Mouse (Mus musculus) kidney, embryonic 16.5 days (tissue): Measurements from ENCODE around the gene Foxc1. TPM values are rescaled to one million over a fixed set of nuclear protein-coding genes. Genes with fewer than 3 reads are reported as not detected.

Source experiments
- ATAC-seq: fragments of 200-750 bp; cut with Nextera tagmentation; 2 replicates; pipeline ENCODE4 v1.8.0; 2017; ENCODE audit warnings: moderate TSS enrichment; ENCODE audit not compliant: low FRiP score, low TSS enrichment
- H3K27ac ChIP-seq: fragments of 300-500 bp; sonication (generic); 2 replicates; pipeline ENCODE4 v1.5.1; 2014; ENCODE audit warnings: low read length
- H3K27me3 ChIP-seq: fragments of 300-500 bp; sonication (generic); 2 replicates; pipeline ENCODE4 v1.6.1; 2014; ENCODE audit warnings: low read length, control low read depth, mixed read lengths; ENCODE audit not compliant: insufficient read depth
- H3K36me3 ChIP-seq: fragments of 300-500 bp; sonication (generic); 2 replicates; pipeline ENCODE4 v1.6.1; 2014; ENCODE audit warnings: low read length, control low read depth, mixed read lengths; ENCODE audit not compliant: insufficient read depth
- H3K4me1 ChIP-seq: fragments of 300-500 bp; sonication (generic); 2 replicates; pipeline ENCODE4 v1.6.1; 2014; ENCODE audit warnings: low read length, control low read depth, mixed read lengths; ENCODE audit not compliant: insufficient read depth
- H3K4me2 ChIP-seq: fragments of 300-500 bp; sonication (generic); replicated peaks from 2 replicates; pipeline ENCODE4 v1.6.1; 2014; ENCODE audit warnings: low read depth, low read length
- H3K4me3 ChIP-seq: fragments of 300-500 bp; sonication (generic); 2 replicates; pipeline ENCODE4 v1.5.1; 2014; ENCODE audit warnings: mild to moderate bottlenecking, low read length
- H3K9ac ChIP-seq: fragments of 300-500 bp; sonication (generic); replicated peaks from 2 replicates; pipeline ENCODE4 v1.6.1; 2014; ENCODE audit warnings: low read length
- H3K9me3 ChIP-seq: fragments of 300-500 bp; sonication (generic); 2 replicates; pipeline ENCODE4 v1.6.1; 2016; ENCODE audit warnings: low read length, control low read depth
- WGBS: fragments of 180-500 bp; shearing (Covaris S2); extraction: QIAGEN DNeasy Blood & Tissue Kit; methylation state at CpG from one replicate; pipeline ENCODE4 v1.1.7; 2014; 5-methylcytosine and 5-hydroxymethylcytosine counted together
- polyA plus RNA-seq: library from polyadenylated mRNA; unstranded; fragments of >200 nt; fragmentation: Nextera tagmentation; extraction: Ambion mirVana; gene quantifications from 2 replicates; pipeline ENCODE4 v1.2.1, GENCODE M21; 2015

Gene Foxc1
- polyA plus RNA-seq, 1 experiment from 2014 or later, result 2.3 TPM

DNA sequence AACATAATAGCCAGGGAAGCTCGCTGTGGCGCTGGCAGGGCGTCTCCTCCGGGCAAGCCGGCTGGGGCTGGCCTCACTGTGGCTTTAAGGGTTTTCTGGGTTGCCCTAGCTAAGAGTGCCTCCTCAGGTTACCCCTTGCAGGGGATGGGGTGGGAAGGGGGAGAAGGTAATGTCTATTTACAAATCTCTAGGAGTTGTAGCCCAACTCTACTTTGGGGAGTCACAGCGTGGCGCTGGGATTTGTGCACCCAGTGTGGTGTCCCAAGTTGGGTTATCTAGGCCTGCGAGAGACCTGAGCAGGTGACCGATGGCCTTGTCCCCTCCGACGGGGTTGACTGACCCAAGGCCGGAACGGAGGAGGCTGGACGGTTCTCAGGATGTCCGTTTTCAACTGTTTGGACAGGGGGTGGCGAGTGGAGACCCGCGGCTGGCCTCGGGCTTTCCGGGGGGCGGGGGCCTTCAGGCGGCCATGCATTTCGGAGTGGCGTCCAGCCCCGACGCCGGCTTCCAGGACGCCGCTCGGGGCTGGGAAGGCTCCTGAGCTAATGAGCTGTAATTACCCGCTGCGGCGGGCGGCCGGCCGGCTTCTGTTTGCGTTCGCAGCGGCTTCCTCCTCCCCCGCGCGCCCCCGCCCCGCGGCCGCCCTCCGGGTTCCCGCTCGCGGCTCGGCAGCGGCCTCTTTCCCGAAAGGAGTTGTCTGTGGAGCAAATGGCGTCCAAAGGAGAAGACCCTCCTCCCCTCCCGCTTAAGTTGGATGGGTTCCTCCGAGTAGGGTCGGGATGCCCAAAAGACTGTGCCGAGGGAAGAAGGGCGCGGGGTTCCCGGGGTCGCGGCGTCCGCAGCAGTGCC, 4.5 kb downstream of the Foxc1 start:
- ATAC-seq, result no peak
- Histone ChIP-seq H3K9ac (peak overlapping the region; percentile 85), H3K27me3 (peaks cover 9% of the 10 kb centered on the region; the same call in 1 of the 2 replicates), H3K4me3 (peak overlapping the region; percentile 62), H3K9me3 (no peaks in the 10 kb centered on the region), H3K4me2 (peak overlapping the region; percentile 81), H3K36me3 (0 out of 2 replicates have a peak, but pooled peaks cover 4% of the 10 kb centered on the region), H3K27ac (peak overlapping the region; percentile 67), H3K4me1 (peaks cover 36% of the 10 kb centered on the region)
- under 1% methylated on average over 62 of the region's 65 CpGs for WGBS

DNA sequence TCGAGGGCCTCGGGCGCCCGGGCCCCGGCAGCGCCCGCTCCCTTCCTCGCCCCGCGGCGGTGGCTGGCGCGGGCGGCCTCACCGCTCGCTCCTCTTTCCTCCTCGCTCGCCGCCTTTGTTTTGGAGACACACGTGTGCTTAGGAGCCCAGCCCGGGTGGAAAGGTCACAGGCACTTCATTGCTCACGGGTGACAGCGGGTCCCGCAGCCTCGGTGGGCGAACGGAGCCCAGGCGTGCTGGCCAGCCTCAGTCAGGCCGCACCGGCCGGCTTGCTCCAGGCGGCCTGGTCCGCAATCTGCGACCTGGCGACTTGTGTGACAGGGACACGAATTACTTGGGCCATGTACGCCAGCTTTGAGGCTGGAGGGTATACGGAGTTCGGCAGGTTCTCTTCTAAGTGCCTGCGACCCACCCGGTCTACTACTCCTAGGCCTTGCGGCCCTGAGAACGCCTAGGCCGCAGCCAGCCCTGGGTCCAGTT, 5.1 kb downstream of the Foxc1 start:
- H3K9ac ChIP-seq, result peak overlapping the region; percentile 85
- 0 out of 2 replicates have a peak, but pooled peaks cover 4% of the 10 kb centered on the region for H3K36me3 ChIP-seq
- no peak for ATAC-seq
- peak overlapping the region; percentile 67 for H3K27ac ChIP-seq
- H3K27me3 ChIP-seq, result peaks cover 9% of the 10 kb centered on the region; the same call in 1 of the 2 replicates
- no peaks in the 10 kb centered on the region for H3K9me3 ChIP-seq
- peak overlapping the region; percentile 81 for H3K4me2 ChIP-seq
- peak overlapping the region; percentile 62 for H3K4me3 ChIP-seq
- WGBS, result 6% methylated on average over 44 of the region's 44 CpGs
- peaks cover 42% of the 10 kb centered on the region for H3K4me1 ChIP-seq

GRCm38 (mm10) chr13:31812701-31813100, 6.3 kb downstream of the Foxc1 start:
- peak overlapping the region; percentile 81 for H3K4me2 ChIP-seq
- ATAC-seq, result no peak
- H3K36me3 ChIP-seq, result 0 out of 2 replicates have a peak, but pooled peaks cover 4% of the 10 kb centered on the region
- peaks cover 9% of the 10 kb centered on the region; the same call in 1 of the 2 replicates for H3K27me3 ChIP-seq
- peaks cover 42% of the 10 kb centered on the region for H3K4me1 ChIP-seq
- H3K9ac ChIP-seq, result peak overlapping the region; percentile 18; the same call in 1 of the 2 replicates
- H3K4me3 ChIP-seq, result peak overlapping the region; percentile 17
- H3K27ac ChIP-seq, result no peak overlapping the region
- H3K9me3 ChIP-seq, result no peaks in the 10 kb centered on the region
- 55% methylated on average over 2 of the region's 2 CpGs for WGBS

GRCm38 (mm10) chr13:31815383-31816003, 9.1 kb downstream of the Foxc1 start:
- ATAC-seq, result peak; percentile 62
- H3K9me3 ChIP-seq, result no peaks in the 10 kb centered on the region
- peaks cover 9% of the 10 kb centered on the region; the same call in 1 of the 2 replicates for H3K27me3 ChIP-seq
- H3K9ac ChIP-seq, result peak overlapping the region; percentile 46; the same call in 1 of the 2 replicates
- no peak overlapping the region for H3K4me3 ChIP-seq
- H3K36me3 ChIP-seq, result 0 out of 2 replicates have a peak, but pooled peaks cover 4% of the 10 kb centered on the region
- WGBS, result 19% methylated on average over 15 of the region's 15 CpGs
- peak overlapping the region; percentile 13 for H3K27ac ChIP-seq
- H3K4me1 ChIP-seq, result peaks cover 64% of the 10 kb centered on the region
- peak overlapping the region; percentile 81 for H3K4me2 ChIP-seq

DNA sequence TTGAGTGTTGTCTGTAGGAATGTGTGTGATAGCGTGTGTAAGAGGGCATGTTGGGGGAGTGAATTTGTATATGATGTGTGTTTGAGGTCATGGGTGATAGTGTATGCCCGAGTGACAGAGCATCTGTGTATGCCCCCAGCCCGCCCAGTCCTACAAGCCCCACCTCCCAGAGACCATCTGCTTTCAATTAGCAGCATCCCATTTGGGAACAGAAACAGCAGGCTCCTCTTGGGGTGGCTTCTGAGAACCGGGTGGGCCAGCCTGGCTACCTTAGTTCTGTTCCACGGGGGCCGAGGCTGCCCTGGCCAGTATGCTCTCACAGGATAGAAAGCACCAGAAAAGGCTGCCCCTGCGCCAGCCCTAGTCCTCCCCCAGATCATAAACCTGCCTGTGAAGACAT, 11.9 kb downstream of the Foxc1 start:
- H3K9ac ChIP-seq, result no peak overlapping the region
- WGBS, result 31% methylated on average over 7 of the region's 7 CpGs
- no peak overlapping the region for H3K27ac ChIP-seq
- no peaks in the 10 kb centered on the region for H3K36me3 ChIP-seq
- peak; percentile 21; the same call in 1 of the 2 replicates for ATAC-seq
- H3K9me3 ChIP-seq, result no peaks in the 10 kb centered on the region
- no peak overlapping the region for H3K4me3 ChIP-seq
- H3K4me2 ChIP-seq, result 0 out of 2 replicates have a peak overlapping the region, but pooled peaks have one; percentile 0
- H3K4me1 ChIP-seq, result peaks cover 80% of the 10 kb centered on the region
- peaks cover 4% of the 10 kb centered on the region; the same call in 1 of the 2 replicates for H3K27me3 ChIP-seq

- Histone ChIP-seq H3K9me3 (no peaks in the 10 kb centered on the region), H3K36me3 (no peaks in the 10 kb centered on the region), H3K27ac (no peak overlapping the region), H3K4me1 (peaks cover 68% of the 10 kb centered on the region), H3K27me3 (no peaks in the 10 kb centered on the region), H3K4me3 (no peak overlapping the region), H3K9ac (no peak overlapping the region), H3K4me2 (no peak overlapping the region)
- 42% methylated on average over 14 of the region's 14 CpGs for WGBS
- ATAC-seq, result no peak
Measured at GRCm38 (mm10) chr13:31819664-31820405, 13.4 kb downstream of the Foxc1 start.

GRCm38 (mm10) chr13:31820587-31821017, 14.2 kb downstream of the Foxc1 start:
- H3K4me1 ChIP-seq, result peaks cover 60% of the 10 kb centered on the region
- H3K4me2 ChIP-seq, result peak overlapping the region; percentile 54
- 10% methylated on average over 16 of the region's 16 CpGs for WGBS
- no peaks in the 10 kb centered on the region for H3K9me3 ChIP-seq
- no peaks in the 10 kb centered on the region for H3K36me3 ChIP-seq
- peak; percentile 70 for ATAC-seq
- H3K27me3 ChIP-seq, result no peaks in the 10 kb centered on the region
- peak overlapping the region; percentile 31 for H3K4me3 ChIP-seq
- H3K27ac ChIP-seq, result no peak overlapping the region
- H3K9ac ChIP-seq, result peak overlapping the region; percentile 64

- Histone ChIP-seq H3K36me3 (no peaks in the 10 kb centered on the region), H3K4me3 (peak overlapping the region; percentile 31), H3K9ac (peak overlapping the region; percentile 64), H3K4me1 (peaks cover 56% of the 10 kb centered on the region), H3K9me3 (no peaks in the 10 kb centered on the region), H3K4me2 (peak overlapping the region; percentile 54), H3K27me3 (peaks cover 2% of the 10 kb centered on the region; the same call in 1 of the 2 replicates), H3K27ac (no peak overlapping the region)
- 33% methylated on average over 6 of the region's 6 CpGs for WGBS
- no peak for ATAC-seq
Measured at GRCm38 (mm10) chr13:31821050-31821449, 14.6 kb downstream of the Foxc1 start.

DNA sequence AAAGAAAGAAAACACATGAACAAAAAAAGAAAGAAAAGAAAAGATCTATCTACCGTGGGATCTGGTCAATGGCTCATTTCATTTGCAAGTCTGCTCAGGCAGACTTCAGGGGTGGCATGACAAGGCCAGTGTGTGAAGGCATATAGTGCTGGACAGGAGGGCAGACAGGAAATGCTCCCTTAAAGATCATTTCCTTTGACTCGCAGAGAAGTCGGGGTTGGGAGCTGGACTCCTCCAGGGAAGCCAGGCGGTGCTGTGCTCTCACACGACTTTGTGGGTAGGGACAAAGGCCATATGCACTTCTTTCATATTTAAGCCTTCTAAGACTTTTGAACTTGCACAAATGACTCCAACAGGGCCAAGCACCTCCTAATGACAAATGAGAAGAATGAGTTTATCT, 16.9 kb downstream of the Foxc1 start:
- Histone ChIP-seq H3K9me3 (no peaks in the 10 kb centered on the region), H3K27me3 (peaks cover 4% of the 10 kb centered on the region; the same call in 1 of the 2 replicates), H3K4me3 (no peak overlapping the region), H3K4me1 (peaks cover 44% of the 10 kb centered on the region), H3K36me3 (no peaks in the 10 kb centered on the region), H3K27ac (no peak overlapping the region), H3K9ac (no peak overlapping the region), H3K4me2 (no peak overlapping the region)
- no peak for ATAC-seq
- 28% methylated on average over 5 of the region's 5 CpGs for WGBS
